Mouse (Mus musculus) heart, embryonic 15.5 days (tissue): ENCODE data around the gene Zfp874a. TPM values are rescaled to one million over a fixed set of nuclear protein-coding genes. Genes with fewer than 3 reads are reported as not detected.
A peak's percentile ranks its signal among the peaks of the same experiment; 100 is the strongest.
"Not testable (repeated sequence)": the region's sequence is repeated elsewhere in the genome, so short reads cannot be mapped to it uniquely, and the experiment has no call there.

Experiments
- ATAC-seq: fragments of 200-750 bp; cut with Nextera tagmentation; replicated peaks from 2 replicates; pipeline ENCODE4 v1.8.0; 2017; ENCODE audit warnings: low read depth, moderate TSS enrichment; ENCODE audit not compliant: insufficient number of reproducible peaks, insufficient read depth, low FRiP score
- H3K27ac ChIP-seq: fragments of 300-500 bp; sonication (generic); 2 replicates; pipeline ENCODE4 v1.5.1; 2015; ENCODE audit warnings: mild to moderate bottlenecking, inconsistent platforms
- H3K27me3 ChIP-seq: fragments of 300-500 bp; sonication (generic); 2 replicates; pipeline ENCODE4 v1.6.1; 2015; ENCODE audit warnings: inconsistent platforms
- H3K36me3 ChIP-seq: fragments of 300-500 bp; sonication (generic); 2 replicates; pipeline ENCODE4 v1.6.1; 2015; ENCODE audit warnings: mild to moderate bottlenecking, inconsistent platforms
- H3K4me1 ChIP-seq: fragments of 300-500 bp; sonication (generic); replicated peaks from 2 replicates; pipeline ENCODE4 v1.6.1; 2015; ENCODE audit warnings: inconsistent platforms
- H3K4me2 ChIP-seq: fragments of 300-500 bp; sonication (generic); 2 replicates; pipeline ENCODE4 v1.6.1; 2015; ENCODE audit warnings: inconsistent platforms, mild to moderate bottlenecking, moderate library complexity
- H3K4me3 ChIP-seq: fragments of 300-500 bp; sonication (generic); 2 replicates; pipeline ENCODE4 v1.5.1; 2015; ENCODE audit warnings: mild to moderate bottlenecking, inconsistent platforms
- H3K9ac ChIP-seq: fragments of 300-500 bp; sonication (generic); 2 replicates; pipeline ENCODE4 v1.6.1; 2015; ENCODE audit warnings: mild to moderate bottlenecking, inconsistent platforms
- H3K9me3 ChIP-seq: fragments of 300-500 bp; sonication (generic); replicated peaks from 2 replicates; pipeline ENCODE4 v1.6.1; 2016; ENCODE audit warnings: inconsistent platforms
- WGBS: fragments of 180-500 bp; shearing (Covaris S2); methylation state at CpG from one replicate; pipeline ENCODE4 v1.1.7; 2015; ENCODE audit warnings: mixed read lengths; 5-methylcytosine and 5-hydroxymethylcytosine counted together
- polyA plus RNA-seq: library from polyadenylated mRNA; unstranded; fragments of >200 nt; fragmentation: Nextera tagmentation; extraction: Ambion mirVana; gene quantifications from 2 replicates; pipeline ENCODE4 v1.2.1, GENCODE M21; 2015

Gene Zfp874a
- polyA plus RNA-seq = 5.8 and 5.9 TPM in 2 replicates

- Histone ChIP-seq H3K4me3 (peak within 1 kb of the TSS; percentile 75), H3K36me3 (peaks cover 16% of the 10 kb centered on the region; the same call in 1 of the 2 replicates), H3K27ac (peak within 1 kb of the TSS; percentile 71), H3K27me3 (no peaks in the 10 kb centered on the region), H3K4me2 (peak within 1 kb of the TSS; percentile 81), H3K9ac (peak within 1 kb of the TSS; percentile 68), H3K9me3 (no peaks in the 10 kb centered on the region), H3K4me1 (peaks cover 3% of the 10 kb centered on the region)
- WGBS = under 1% methylated on average over 20 of the region's 20 CpGs
- peak; percentile 94 for ATAC-seq
These were observed at the start of gene Zfp874a for GRCm38 (mm10) chr13:67451172-67452020. Zfp874a (minus strand) TSS chr13:67451624.

- Histone ChIP-seq H3K4me3 (peak overlapping the region; percentile 75; the same call in 1 of the 2 replicates), H3K27me3 (no peaks in the 10 kb centered on the region), H3K4me1 (peaks cover 8% of the 10 kb centered on the region), H3K9ac (no peak overlapping the region), H3K9me3 (no peaks in the 10 kb centered on the region), H3K27ac (no peak overlapping the region), H3K4me2 (peak overlapping the region; percentile 71; the same call in 1 of the 2 replicates), H3K36me3 (peaks cover 2% of the 10 kb centered on the region; the same call in 1 of the 2 replicates)
- ATAC-seq = no peak
- 75% methylated on average over 1 of the region's 1 CpGs for WGBS
These were observed 49.5 kb upstream of the Zfp874a start for GRCm38 (mm10) chr13:67500908-67501307.

- H3K4me3 ChIP-seq = peak within 1 kb of the TSS; percentile 75
- H3K27ac ChIP-seq = peak within 1 kb of the TSS; percentile 35
These were observed 48.8 kb upstream of the Zfp874a start, which contains the start of gene Zfp58 for GRCm38 (mm10) chr13:67500084-67500719. Zfp58 (minus strand) TSS chr13:67500555.

GRCm38 (mm10) chr13:67495631-67496030 lies 44.2 kb upstream of the Zfp874a start:
- Histone ChIP-seq H3K9ac (no peak overlapping the region), H3K36me3 (peaks cover 51% of the 10 kb centered on the region), H3K9me3 (peaks cover 9% of the 10 kb centered on the region), H3K27ac (no peak overlapping the region), H3K4me1 (peaks cover 8% of the 10 kb centered on the region), H3K27me3 (no peaks in the 10 kb centered on the region), H3K4me2 (no peak overlapping the region), H3K4me3 (no peak overlapping the region)
- ATAC-seq = no peak
- WGBS = 89% methylated on average over 1 of the region's 1 CpGs

More at GRCm38 (mm10) chr13:67500084-67500719, 48.8 kb upstream of the Zfp874a start, which contains the start of gene Zfp58:
- Histone ChIP-seq H3K36me3 (peaks cover 7% of the 10 kb centered on the region), H3K4me2 (peak within 1 kb of the TSS; percentile 71), H3K9ac (peak within 1 kb of the TSS; percentile 63), H3K27me3 (no peaks in the 10 kb centered on the region), H3K9me3 (no peaks in the 10 kb centered on the region), H3K4me1 (peaks cover 8% of the 10 kb centered on the region)
- WGBS = under 1% methylated on average over 22 of the region's 22 CpGs
- ATAC-seq = peak; percentile 91

GRCm38 (mm10) chr13:67484424-67484811 lies 33.0 kb upstream of the Zfp874a start:
- peak overlapping the region; percentile 71; the same call in 1 of the 2 replicates for H3K27ac ChIP-seq
- peak; percentile 24; the same call in 1 of the 2 replicates for ATAC-seq

GRCm38 (mm10) chr13:67483625-67484423 lies 32.4 kb upstream of the Zfp874a start, which contains the start of gene Zfp874b:
Zfp874b (minus strand) TSS chr13:67484258.
- 3% methylated on average over 20 of the region's 20 CpGs for WGBS
- peak within 1 kb of the TSS; percentile 71 for H3K27ac ChIP-seq
- H3K9ac ChIP-seq = peak within 1 kb of the TSS; percentile 65
- peak within 1 kb of the TSS; percentile 67 for H3K4me2 ChIP-seq
- no peaks in the 10 kb centered on the region for H3K27me3 ChIP-seq
- peak; percentile 90 for ATAC-seq
- peak within 1 kb of the TSS; percentile 75 for H3K4me3 ChIP-seq
- 0 out of 2 replicates have a peak, but pooled peaks cover 2% of the 10 kb centered on the region for H3K36me3 ChIP-seq
- H3K9me3 ChIP-seq = no peaks in the 10 kb centered on the region
- peaks cover 8% of the 10 kb centered on the region; the same call in 1 of the 2 replicates for H3K4me1 ChIP-seq

More at GRCm38 (mm10) chr13:67484424-67484811, 33.0 kb upstream of the Zfp874a start:
- peak overlapping the region; percentile 67 for H3K4me2 ChIP-seq
- peaks cover 6% of the 10 kb centered on the region; the same call in 1 of the 2 replicates for H3K36me3 ChIP-seq
- peaks cover 8% of the 10 kb centered on the region; the same call in 1 of the 2 replicates for H3K4me1 ChIP-seq
- peak overlapping the region; percentile 65 for H3K9ac ChIP-seq
- no peaks in the 10 kb centered on the region for H3K9me3 ChIP-seq
- WGBS = 22% methylated on average over 8 of the region's 8 CpGs
- H3K27me3 ChIP-seq = no peaks in the 10 kb centered on the region
- peak overlapping the region; percentile 75 for H3K4me3 ChIP-seq

GRCm38 (mm10) chr13:67481528-67481927 lies 30.1 kb upstream of the Zfp874a start:
- ATAC-seq = no peak
- peaks cover 3% of the 10 kb centered on the region; the same call in 1 of the 2 replicates for H3K36me3 ChIP-seq

GRCm38 (mm10) chr13:67469274-67469673 lies 17.9 kb upstream of the Zfp874a start:
- H3K4me2 ChIP-seq = no peak overlapping the region
- no peak for ATAC-seq
- no peaks in the 10 kb centered on the region for H3K27me3 ChIP-seq
- WGBS = 89% methylated on average over 3 of the region's 3 CpGs
- no peak overlapping the region for H3K27ac ChIP-seq
- peaks cover 32% of the 10 kb centered on the region for H3K36me3 ChIP-seq
- no peaks in the 10 kb centered on the region for H3K9me3 ChIP-seq
- no peak overlapping the region for H3K4me3 ChIP-seq
- H3K9ac ChIP-seq = no peak overlapping the region
- no peaks in the 10 kb centered on the region for H3K4me1 ChIP-seq

More at GRCm38 (mm10) chr13:67481528-67481927, 30.1 kb upstream of the Zfp874a start:
- WGBS = 57% methylated on average over 4 of the region's 4 CpGs
- Histone ChIP-seq H3K4me2 (no peak overlapping the region), H3K9ac (no peak overlapping the region), H3K27me3 (no peaks in the 10 kb centered on the region), H3K4me1 (peaks cover 8% of the 10 kb centered on the region; the same call in 1 of the 2 replicates), H3K4me3 (no peak overlapping the region), H3K9me3 (no peaks in the 10 kb centered on the region), H3K27ac (no peak overlapping the region)

GRCm38 (mm10) chr13:67463506-67464185 lies 12.2 kb upstream of the Zfp874a start:
- H3K36me3 ChIP-seq, H3K4me2 ChIP-seq, H3K9me3 ChIP-seq, H3K4me1 ChIP-seq, H3K9ac ChIP-seq, H3K27ac ChIP-seq, H3K27me3 ChIP-seq, ATAC-seq, H3K4me3 ChIP-seq: not testable (repeated sequence)
- WGBS = 85% methylated on average over 3 of the region's 5 CpGs

GRCm38 (mm10) chr13:67452021-67452309 lies 541 bp upstream of the Zfp874a start:
- no peak for ATAC-seq
- WGBS = 10% methylated on average over 3 of the region's 3 CpGs
- H3K27ac ChIP-seq = peak overlapping the region; percentile 71

More at GRCm38 (mm10) chr13:67452021-67452309, 541 bp upstream of the Zfp874a start:
- Histone ChIP-seq H3K9me3 (no peaks in the 10 kb centered on the region), H3K4me3 (peak overlapping the region; percentile 75), H3K9ac (peak overlapping the region; percentile 68), H3K4me2 (peak overlapping the region; percentile 81), H3K36me3 (peaks cover 10% of the 10 kb centered on the region; the same call in 1 of the 2 replicates), H3K4me1 (peaks cover 3% of the 10 kb centered on the region), H3K27me3 (no peaks in the 10 kb centered on the region)
